Mouse (Mus musculus): ENCODE measurements at regions not wholly inside any gene's neighbourhood (a gene's known extent, or its start where the extent isn't known, plus 50 kb on each side); places are given as distances from the start of the nearest gene placed in this dataset.

DNA sequence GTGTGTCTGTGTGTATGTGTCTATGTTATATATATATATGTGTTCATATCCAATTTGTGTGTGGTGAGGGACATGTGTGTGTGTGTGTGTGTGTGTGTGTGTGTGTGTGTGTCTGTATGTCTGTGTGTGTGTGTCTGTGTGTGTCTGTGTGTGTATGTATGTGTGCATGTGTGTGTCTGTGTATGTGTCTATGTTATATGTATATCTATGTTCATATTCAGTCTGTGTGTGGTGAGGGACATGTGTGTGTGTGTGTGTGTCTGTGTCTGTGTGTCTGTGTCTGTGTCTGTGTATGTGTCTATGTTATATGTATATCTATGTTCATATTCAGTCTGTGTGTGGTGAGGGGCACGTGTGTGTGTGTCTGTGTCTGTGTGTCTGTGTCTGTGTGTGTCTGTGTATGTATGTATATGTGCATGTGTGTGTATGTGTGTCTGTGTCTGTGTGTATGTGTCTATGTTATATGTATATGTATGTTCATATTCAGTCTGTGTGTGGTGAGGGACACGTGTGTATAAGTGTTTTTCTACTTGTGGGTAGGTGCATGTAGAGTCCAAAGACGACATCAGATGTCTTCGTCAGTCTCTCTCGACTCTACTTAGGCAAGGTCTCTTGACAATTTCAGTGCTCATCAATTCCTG lies 370.5 kb upstream of the Slc7a11 start:
- H3K27ac ChIP-seq = no peak overlapping the region
- intact Hi-C loops (cut with DNase I) = no loop called here
- H3K4me3 ChIP-seq = no peak overlapping the region
- no peak for DNase-seq
- no peak for TF ChIP-seq CTCF (IDR thresholded peaks at IDR 0.05)

DNA sequence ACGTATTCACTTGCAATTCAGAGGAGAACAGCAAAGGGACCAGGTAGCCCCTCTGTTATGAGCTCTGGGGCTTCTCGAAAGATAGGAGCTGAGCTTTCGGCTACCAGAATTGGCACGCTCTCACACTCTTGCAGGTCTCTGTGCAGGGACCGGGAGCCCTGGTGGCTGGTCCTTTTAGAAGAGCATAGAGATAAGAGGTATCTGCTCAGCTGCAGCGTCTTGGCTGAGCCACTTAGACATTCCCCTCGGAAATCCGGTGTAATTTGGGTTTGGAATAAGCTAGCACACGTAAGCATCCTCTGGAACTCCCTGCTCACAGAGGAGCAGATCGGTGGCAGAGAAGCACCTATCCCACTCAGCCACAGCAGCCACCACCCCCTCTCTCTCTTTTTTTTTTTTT lies 372.3 kb upstream of the Slc7a11 start:
- peak; percentile 32 for DNase-seq
- no peak for TF ChIP-seq CTCF (IDR thresholded peaks at IDR 0.05)
- H3K4me3 ChIP-seq = peak overlapping the region; percentile 70
- intact Hi-C loops (cut with DNase I) = no loop called here
- peak overlapping the region; percentile 88 for H3K27ac ChIP-seq

DNA sequence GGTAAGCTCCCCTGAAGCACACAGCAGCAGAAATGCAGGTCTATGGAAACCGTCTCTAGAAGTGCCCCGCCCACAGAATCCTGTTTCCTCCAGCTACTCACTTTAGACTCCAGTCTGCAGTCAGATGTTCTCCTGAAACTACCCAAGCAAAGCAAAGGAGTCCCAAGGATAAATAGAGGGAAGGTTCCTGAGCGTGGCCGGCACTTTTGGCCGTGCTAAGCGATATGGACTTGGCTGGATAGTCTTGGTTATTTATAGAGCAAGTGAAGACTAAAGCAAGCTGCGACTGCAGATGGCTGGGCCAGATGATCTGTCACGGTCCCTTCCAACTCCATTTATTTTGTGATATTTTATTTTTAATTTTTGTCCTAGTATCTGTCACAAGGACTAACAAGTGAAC lies 373.1 kb upstream of the Slc7a11 start:
- DNase-seq = peak; percentile 71
- intact Hi-C loops (cut with DNase I) = no loop called here
- Histone ChIP-seq H3K27ac (peak overlapping the region; percentile 88), H3K4me3 (peak overlapping the region; percentile 70)
- no peak for TF ChIP-seq CTCF (IDR thresholded peaks at IDR 0.05)

DNA sequence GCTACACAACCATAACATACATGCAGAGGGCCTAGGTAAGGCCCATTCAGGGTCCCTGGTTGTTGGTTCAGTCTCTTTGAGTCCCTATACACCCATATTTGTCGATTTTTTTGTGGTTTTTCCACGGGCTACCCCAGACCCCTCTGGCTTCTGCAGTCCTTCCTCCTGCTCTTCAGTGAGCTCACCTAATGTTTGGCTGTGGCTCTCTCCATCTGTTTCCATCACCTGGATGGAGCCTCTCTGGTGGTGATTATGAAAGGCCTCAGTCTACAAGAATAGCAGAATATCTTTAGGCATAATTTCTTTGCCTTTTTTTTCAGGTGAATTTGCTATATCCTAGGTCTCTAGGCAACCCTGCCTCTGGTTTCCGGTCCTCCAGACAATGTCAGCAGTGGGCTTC lies 373.9 kb upstream of the Slc7a11 start:
- no peak for DNase-seq
- no peak for TF ChIP-seq CTCF (IDR thresholded peaks at IDR 0.05)

DNA sequence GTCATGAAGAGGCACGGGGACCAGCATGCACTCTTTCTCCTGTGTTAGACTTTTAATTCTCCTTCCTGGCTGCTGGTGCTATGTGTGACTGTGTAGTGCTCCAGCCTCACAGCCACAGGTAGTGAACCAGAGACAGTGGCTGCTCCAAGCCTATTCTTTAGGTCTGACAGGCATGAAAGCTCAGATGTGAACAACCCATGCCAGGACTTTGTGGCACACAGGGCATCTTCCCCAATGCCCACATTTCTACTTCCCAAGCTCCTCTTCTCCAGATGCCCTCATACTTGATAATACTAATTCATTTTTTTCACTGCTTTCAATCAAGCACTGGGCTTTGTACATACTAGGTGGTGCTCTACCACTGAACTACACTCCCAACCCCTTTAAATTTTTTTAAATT lies 377.4 kb upstream of the Slc7a11 start:
- DNase-seq = no peak
- Histone ChIP-seq H3K4me3 (no peak overlapping the region), H3K27ac (no peak overlapping the region)
- intact Hi-C loops (cut with DNase I) = no loop called here
- TF ChIP-seq CTCF (IDR thresholded peaks at IDR 0.05) = no peak

More for the DNA sequence above, 373.9 kb upstream of the Slc7a11 start:
- no peak overlapping the region for H3K4me3 ChIP-seq
- intact Hi-C loops (cut with DNase I) = no loop called here
- H3K27ac ChIP-seq = peak overlapping the region; percentile 88; the same call in 1 of the 2 replicates

DNA sequence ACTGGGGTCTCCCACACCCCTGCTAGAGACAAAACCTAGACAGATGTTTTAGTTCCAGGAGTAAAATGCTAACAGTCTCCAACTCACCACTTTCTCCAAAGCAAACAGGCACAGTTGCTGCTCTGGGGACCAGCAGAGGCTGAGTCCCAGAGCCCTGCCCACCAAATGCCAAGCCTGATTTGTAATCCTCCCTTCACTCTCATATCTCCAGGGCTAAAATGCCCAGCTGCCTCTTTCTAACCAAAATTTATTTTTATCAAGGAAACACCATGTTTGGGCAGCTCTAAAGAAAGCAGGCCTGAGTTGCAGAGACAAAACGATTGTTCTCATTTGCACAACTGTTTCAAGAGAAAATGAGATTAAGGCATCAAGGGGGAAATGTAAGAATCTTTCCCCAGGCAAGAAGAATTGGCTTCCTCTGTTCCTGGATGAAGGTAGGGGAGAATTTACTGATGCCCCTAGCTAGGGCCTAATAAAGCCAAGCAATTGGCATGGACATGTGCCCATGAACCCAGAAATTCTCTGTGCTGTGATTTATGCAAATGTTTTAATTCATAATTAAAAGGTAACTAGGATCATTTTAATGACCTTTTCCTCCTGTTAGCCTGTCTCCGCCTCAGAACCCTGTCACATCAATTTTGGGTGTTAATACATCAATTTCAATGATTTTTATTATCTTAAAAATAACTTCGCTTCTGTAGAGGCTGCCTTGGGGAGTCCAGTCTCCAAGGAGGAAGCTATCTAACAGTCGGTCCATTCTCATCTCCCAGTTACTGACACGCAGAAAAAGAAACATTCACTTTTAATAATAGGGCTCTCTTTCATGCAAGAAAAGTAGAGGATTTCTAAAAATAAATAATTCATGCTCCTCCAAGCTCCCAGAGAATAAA lies 382.4 kb upstream of the Slc7a11 start:
- intact Hi-C loops (cut with DNase I) = no loop called here
- Histone ChIP-seq H3K4me3 (no peak overlapping the region), H3K27ac (no peak overlapping the region)
- DNase-seq = no peak
- no peak for TF ChIP-seq CTCF (IDR thresholded peaks at IDR 0.05)

DNA sequence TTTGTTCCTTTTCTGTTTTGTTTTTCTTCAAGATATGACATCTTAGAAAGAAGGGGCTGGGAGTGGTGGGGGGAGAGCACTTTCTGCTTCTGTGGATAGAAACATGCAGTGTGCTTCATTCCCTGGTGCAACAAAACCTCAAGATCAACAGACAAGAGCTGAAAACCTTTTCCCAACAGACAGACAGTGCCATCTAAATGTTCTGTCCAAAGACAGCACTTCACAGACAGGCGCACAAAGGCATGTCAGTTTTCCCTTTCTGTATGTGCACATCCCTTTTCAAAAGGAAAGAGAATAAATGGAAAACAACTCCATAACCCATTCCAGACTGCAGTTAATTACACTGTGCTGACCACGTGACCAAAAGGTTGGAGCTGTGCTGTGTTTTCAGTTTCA lies 383.0 kb upstream of the Slc7a11 start:
- Histone ChIP-seq H3K4me3 (no peak overlapping the region), H3K27ac (no peak overlapping the region)
- DNase-seq = no peak
- no peak for TF ChIP-seq CTCF (IDR thresholded peaks at IDR 0.05)
- intact Hi-C loops (cut with DNase I) = no loop called here

DNA sequence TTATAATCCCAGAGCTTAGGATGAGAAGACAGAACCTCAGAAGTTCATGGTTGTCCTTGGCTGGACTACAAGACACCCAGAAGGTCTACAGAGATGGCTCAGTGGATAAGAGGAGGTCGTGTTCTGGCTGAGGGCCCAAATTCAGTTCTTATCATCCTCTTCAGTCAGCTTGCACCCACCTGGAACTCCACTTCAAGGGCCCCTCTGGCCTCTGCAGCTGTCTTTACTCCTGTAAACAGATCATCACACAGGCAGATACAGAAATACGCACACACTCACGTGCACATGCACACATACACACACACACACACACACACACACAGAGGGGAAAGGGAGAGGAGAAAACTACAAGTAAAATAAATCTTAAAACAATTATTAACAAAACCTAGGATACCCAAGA lies 385.8 kb upstream of the Slc7a11 start:
- TF ChIP-seq CTCF (IDR thresholded peaks at IDR 0.05) = no peak
- DNase-seq = no peak
- intact Hi-C loops (cut with DNase I) = no loop called here
- H3K4me3 ChIP-seq = no peak overlapping the region
- no peak overlapping the region for H3K27ac ChIP-seq

DNA sequence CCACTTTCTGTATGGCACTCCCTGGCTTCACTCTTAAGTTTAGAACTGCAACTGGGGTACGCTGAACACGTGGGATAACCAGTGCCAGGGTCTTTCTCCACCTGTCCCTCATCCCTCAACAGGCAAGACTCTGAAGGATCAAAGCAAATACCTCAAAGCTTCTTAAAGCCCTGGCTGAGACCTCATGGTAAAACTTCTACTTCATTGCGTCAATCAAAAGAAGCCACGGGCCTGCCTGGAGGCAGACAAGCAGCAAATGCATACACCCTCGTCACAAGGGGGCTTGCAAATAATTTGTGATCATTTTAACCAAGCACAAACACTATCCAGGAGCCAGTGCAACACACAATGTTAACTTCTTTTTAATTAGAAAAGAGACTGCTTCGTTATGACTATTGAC lies 387.0 kb upstream of the Slc7a11 start:
- intact Hi-C loops (cut with DNase I) = no loop called here
- DNase-seq = no peak
- TF ChIP-seq CTCF (IDR thresholded peaks at IDR 0.05) = no peak
- no peak overlapping the region for H3K27ac ChIP-seq
- no peak overlapping the region for H3K4me3 ChIP-seq

DNA sequence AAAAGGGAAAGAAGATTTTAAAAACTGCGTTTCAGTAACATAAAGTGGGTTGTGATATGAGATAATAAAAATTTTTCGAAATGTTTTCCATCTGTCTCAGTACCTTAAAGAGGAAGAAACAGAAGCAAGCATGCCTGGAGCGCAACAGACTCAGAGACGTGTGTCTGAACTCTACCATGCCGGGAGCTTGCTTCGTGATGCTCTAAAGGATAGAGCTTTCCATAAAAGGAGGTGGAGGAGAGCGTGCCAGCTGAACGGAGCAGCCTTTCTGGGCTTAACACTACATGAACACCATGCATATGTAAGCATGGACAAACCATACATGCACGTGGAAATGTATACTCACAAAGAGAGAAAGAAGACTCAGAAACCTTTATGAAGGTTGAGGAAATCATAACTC lies 387.5 kb upstream of the Slc7a11 start:
- no peak for DNase-seq
- intact Hi-C loops (cut with DNase I) = no loop called here
- no peak overlapping the region for H3K27ac ChIP-seq
- no peak for TF ChIP-seq CTCF (IDR thresholded peaks at IDR 0.05)
- H3K4me3 ChIP-seq = no peak overlapping the region

DNA sequence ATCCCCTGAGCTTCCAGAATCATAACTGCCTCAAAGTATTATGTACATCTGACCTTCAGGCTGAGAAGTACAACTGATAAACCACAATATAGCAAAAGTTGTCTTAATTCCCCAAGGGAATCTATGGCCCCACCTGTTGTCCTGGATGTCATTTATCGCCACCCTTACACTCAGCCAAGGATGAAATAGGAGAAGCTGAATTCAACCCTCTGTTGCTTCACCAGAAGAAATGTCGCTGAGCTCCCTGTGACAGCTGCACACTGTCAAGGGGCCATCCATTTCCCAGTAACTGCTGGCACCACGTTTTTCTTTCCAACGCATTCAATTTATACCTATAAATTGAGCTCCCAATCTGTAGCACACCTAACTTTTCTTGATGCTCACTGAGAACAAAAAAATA lies 382.0 kb upstream of the Noct start:
- TF ChIP-seq CTCF (IDR thresholded peaks at IDR 0.05) = no peak
- Histone ChIP-seq H3K27ac (peak overlapping the region; percentile 86), H3K4me3 (no peak overlapping the region)
- intact Hi-C loops (cut with DNase I) = no loop called here
- DNase-seq = peak; percentile 68

DNA sequence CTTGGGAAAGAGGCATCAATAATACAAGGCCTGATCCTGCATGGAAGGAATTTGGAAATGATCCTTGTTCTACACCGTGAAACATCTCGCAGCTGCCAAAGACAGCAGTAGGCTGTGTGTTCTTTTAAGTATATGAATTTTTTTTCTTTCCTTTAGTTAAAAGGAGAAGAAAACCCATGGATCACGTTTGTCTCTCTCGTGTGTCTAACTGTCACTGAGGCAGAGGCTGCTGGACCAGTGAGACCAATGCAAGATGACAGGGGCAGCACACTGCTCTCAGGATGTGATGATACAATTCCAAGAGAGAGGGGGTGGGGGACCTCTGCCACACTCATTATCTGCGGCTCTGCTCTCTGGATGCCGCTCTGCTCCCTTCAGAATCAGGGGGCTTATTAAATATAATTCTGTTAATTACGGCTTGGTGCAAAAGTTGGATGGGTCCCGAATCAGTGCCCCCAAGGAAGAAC lies 379.4 kb upstream of the Noct start:
- intact Hi-C loops (cut with DNase I) = no loop called here
- no peak overlapping the region for H3K27ac ChIP-seq
- no peak overlapping the region for H3K4me3 ChIP-seq
- no peak for TF ChIP-seq CTCF (IDR thresholded peaks at IDR 0.05)
- no peak for DNase-seq

DNA sequence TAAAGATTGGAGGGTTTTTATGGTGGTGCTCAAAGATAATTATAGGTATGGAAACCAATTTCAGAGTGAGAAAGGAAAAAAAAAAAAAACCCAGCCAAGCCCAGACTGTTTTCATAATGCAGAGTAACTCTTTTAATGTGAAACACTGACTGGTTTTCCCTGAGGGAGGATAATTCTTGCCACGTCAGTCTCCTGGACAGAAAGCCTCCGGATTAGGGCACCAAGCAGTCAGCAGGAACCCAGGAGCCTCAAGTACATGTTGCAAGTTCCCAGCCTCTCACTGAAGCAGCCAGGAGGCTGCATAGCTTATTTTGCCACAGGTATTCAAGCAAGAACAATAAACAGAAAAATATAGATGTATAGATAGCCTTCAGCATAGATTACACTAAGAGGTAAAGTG lies 378.9 kb upstream of the Noct start:
- intact Hi-C loops (cut with DNase I) = no loop called here
- no peak for TF ChIP-seq CTCF (IDR thresholded peaks at IDR 0.05)
- no peak for DNase-seq
- Histone ChIP-seq H3K4me3 (no peak overlapping the region), H3K27ac (no peak overlapping the region)
